Mouse (Mus musculus) olfactory bulb, adult 2 months (tissue): ENCODE measurements around the gene Clec2i.
A peak's percentile ranks its signal among the peaks of the same experiment; 100 is the strongest.

Source experiments
- CTCF ChIP-seq: fragments of 200-500 bp; IDR thresholded peaks from 2 replicates; pipeline ENCODE4 v1.5.1; 2012; ENCODE audit warnings: low read depth, mild to moderate bottlenecking, low read length, moderate library complexity; ENCODE audit not compliant: insufficient read depth
- POLR2A ChIP-seq: fragments of 200-500 bp; IDR thresholded peaks from 2 replicates; pipeline ENCODE4 v1.6.1; 2012; ENCODE audit warnings: mild to moderate bottlenecking, low read depth, low read length, moderate library complexity; ENCODE audit not compliant: insufficient read depth

- TF ChIP-seq CTCF: peak; percentile 79
- no peak for TF ChIP-seq POLR2A
These were observed 41.9 kb upstream of the Clec2i start for GRCm38 (mm10) chr6:128845319-128845979.
